Mouse (Mus musculus): ENCODE data around the gene Rab31. TPM values are rescaled to one million over a fixed set of nuclear protein-coding genes. Genes with fewer than 3 reads are reported as not detected.

Gene Rab31
- polyA plus RNA-seq, 1 experiment from 2014 or later = 32.0 TPM

DNA sequence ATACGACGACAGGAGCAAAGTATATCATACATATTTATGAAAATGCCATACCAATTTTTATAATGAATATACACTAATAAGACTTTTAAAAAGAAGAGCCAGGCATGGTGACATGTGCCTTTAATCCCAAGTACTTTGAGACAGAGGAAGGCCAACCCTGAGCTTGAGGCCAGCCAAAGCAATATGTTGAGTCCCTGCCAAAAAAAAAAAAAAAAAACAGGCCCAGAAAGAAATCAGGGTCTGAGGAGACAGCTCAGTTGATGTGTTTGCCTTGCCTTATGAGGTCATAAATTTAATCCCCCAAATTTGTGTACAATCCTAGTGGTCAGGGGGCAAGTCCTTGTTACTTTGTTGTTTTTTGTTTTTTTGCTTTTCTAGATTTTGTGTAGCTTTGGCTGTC is 8.4 kb upstream of the Rab31 start:
- peaks cover 6% of the 10 kb centered on the region for H3K4me1 ChIP-seq
- no peak overlapping the region for H3K4me2 ChIP-seq
- no peak for ATAC-seq (ENCODE audit: insufficient read depth, low FRiP score, low read depth)
- H3K27me3 ChIP-seq (replicated peaks) = no peaks in the 10 kb centered on the region
- no peak overlapping the region for H3K4me3 ChIP-seq (replicated peaks)
- WGBS = 82% methylated on average over 2 of the region's 2 CpGs
- no peak overlapping the region for H3K27ac ChIP-seq
- H3K36me3 ChIP-seq = no peaks in the 10 kb centered on the region
- H3K9ac ChIP-seq = no peak overlapping the region
- H3K9me3 ChIP-seq = no peaks in the 10 kb centered on the region

- WGBS = 90% methylated on average over 4 of the region's 4 CpGs
- H3K36me3 ChIP-seq = no peaks in the 10 kb centered on the region
- no peak overlapping the region for H3K4me2 ChIP-seq
- H3K27me3 ChIP-seq (replicated peaks) = no peaks in the 10 kb centered on the region
- no peaks in the 10 kb centered on the region for H3K9me3 ChIP-seq
- H3K9ac ChIP-seq = no peak overlapping the region
- H3K4me3 ChIP-seq (replicated peaks) = no peak overlapping the region
- H3K4me1 ChIP-seq = peaks cover 9% of the 10 kb centered on the region
- no peak for ATAC-seq (ENCODE audit: insufficient read depth, low FRiP score, low read depth)
- H3K27ac ChIP-seq = no peak overlapping the region
These were observed 4.9 kb upstream of the Rab31 start for GRCm38 (mm10) chr17:65777461-65777860.

DNA sequence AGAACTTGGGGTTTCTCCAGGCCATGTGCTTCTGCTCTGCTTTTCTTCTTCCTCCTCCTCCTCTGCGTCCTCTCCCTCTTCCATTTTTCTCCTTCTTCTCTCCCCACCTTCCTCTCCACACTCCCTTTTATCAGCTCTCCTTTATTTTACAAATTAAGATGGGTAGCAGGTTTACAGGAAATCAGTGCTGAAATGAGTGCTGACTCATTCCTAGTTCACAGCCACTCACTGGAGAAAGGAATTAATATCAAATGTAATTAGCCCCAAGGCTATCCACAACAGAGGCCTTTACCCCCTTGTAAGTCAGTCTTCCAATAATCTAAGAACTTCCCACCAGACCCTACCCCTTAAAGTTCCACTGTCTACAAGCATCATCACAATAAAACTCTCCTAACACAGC is 3.7 kb upstream of the Rab31 start:
- Histone ChIP-seq H3K9ac (no peak overlapping the region), H3K36me3 (no peaks in the 10 kb centered on the region), H3K27ac (no peak overlapping the region), H3K9me3 (no peaks in the 10 kb centered on the region), H3K4me1 (peaks cover 16% of the 10 kb centered on the region), H3K4me2 (no peak overlapping the region), H3K4me3 (replicated peaks) (no peak overlapping the region), H3K27me3 (replicated peaks) (no peaks in the 10 kb centered on the region)
- 67% methylated on average over 1 of the region's 1 CpGs for WGBS
- no peak for ATAC-seq (ENCODE audit: insufficient read depth, low FRiP score, low read depth)

- Histone ChIP-seq H3K27me3 (replicated peaks) (no peaks in the 10 kb centered on the region), H3K27ac (no peak overlapping the region), H3K9ac (no peak overlapping the region), H3K9me3 (no peaks in the 10 kb centered on the region), H3K4me1 (peaks cover 16% of the 10 kb centered on the region), H3K36me3 (no peaks in the 10 kb centered on the region), H3K4me3 (replicated peaks) (no peak overlapping the region), H3K4me2 (no peak overlapping the region)
- ATAC-seq (ENCODE audit: insufficient read depth, low FRiP score, low read depth) = peak; percentile 28; the same call in 1 of the 2 replicates
- 61% methylated on average over 7 of the region's 7 CpGs for WGBS
These were observed 1.9 kb upstream of the Rab31 start for GRCm38 (mm10) chr17:65774439-65774838.

- no peak overlapping the region for H3K27ac ChIP-seq
- no peak overlapping the region for H3K4me2 ChIP-seq
- WGBS = 64% methylated on average over 4 of the region's 4 CpGs
- H3K36me3 ChIP-seq = no peaks in the 10 kb centered on the region
- H3K4me3 ChIP-seq (replicated peaks) = no peak overlapping the region
- H3K9ac ChIP-seq = no peak overlapping the region
- no peak for ATAC-seq (ENCODE audit: insufficient read depth, low FRiP score, low read depth)
- no peaks in the 10 kb centered on the region for H3K9me3 ChIP-seq
- H3K4me1 ChIP-seq = peaks cover 20% of the 10 kb centered on the region
- no peaks in the 10 kb centered on the region for H3K27me3 ChIP-seq (replicated peaks)
These were observed 1.1 kb upstream of the Rab31 start for GRCm38 (mm10) chr17:65773617-65774016.

DNA sequence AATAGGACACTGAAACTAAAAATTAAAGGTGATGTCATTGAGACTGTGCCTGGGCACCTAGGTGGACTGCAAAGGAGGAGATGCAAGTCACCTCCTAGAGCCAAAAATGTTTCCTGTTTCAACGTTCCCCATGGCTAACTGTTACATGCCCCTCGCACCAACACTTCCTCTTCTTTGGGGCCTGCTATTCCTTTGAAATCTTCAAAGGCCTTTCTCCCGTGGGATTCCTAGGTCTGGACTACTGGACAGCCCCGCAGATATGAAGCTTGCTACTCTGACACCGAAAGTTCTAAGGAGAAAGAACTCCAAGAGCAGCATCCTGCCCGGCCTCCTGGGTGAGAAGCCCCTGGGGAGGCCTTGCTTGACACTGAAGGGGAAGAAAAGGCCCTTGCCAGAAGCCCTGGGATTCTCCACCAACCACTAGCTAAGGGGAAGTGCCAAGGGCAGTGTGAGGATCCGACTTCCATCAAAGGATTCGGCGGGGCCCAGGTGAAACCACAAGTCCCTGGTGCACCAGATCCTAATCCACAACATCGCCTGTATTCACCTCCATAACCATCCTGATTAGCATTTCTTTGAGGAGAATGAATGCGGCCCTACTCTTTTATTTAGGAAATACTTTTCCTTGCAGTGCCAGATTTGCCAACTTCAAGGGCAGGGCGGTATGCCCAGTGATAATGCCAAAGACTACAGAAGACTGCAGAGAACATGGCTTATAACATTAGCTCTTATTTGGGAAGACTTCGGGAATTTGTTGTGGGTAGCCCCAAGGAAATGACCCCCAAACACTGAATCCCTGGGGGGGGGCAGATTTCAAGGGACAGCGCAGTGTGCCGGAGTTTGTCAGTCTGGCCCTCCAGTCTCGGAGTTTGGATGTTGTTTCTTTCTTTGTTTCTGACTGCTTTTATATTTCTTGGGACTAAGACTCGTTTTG is 1.3 kb downstream of the Rab31 start:
- no peak for ATAC-seq (ENCODE audit: insufficient read depth, low FRiP score, low read depth)
- peaks cover 23% of the 10 kb centered on the region for H3K4me1 ChIP-seq
- WGBS = 33% methylated on average over 17 of the region's 17 CpGs

GRCm38 (mm10) chr17:65768486-65768885 is 4.1 kb downstream of the Rab31 start:
- Histone ChIP-seq H3K4me1 (peaks cover 23% of the 10 kb centered on the region), H3K27ac (no peak overlapping the region), H3K4me3 (replicated peaks) (no peak overlapping the region), H3K36me3 (no peaks in the 10 kb centered on the region), H3K27me3 (replicated peaks) (no peaks in the 10 kb centered on the region), H3K9me3 (no peaks in the 10 kb centered on the region), H3K4me2 (no peak overlapping the region), H3K9ac (no peak overlapping the region)
- no peak for ATAC-seq (ENCODE audit: insufficient read depth, low FRiP score, low read depth)
- WGBS = 57% methylated on average over 5 of the region's 5 CpGs

More for the DNA sequence above, 1.3 kb downstream of the Rab31 start:
- H3K27ac ChIP-seq = no peak overlapping the region
- no peaks in the 10 kb centered on the region for H3K36me3 ChIP-seq
- H3K27me3 ChIP-seq (replicated peaks) = no peaks in the 10 kb centered on the region
- H3K9ac ChIP-seq = no peak overlapping the region
- H3K9me3 ChIP-seq = no peaks in the 10 kb centered on the region
- peak overlapping the region; percentile 94 for H3K4me2 ChIP-seq
- H3K4me3 ChIP-seq (replicated peaks) = peak overlapping the region; percentile 69

- H3K9ac ChIP-seq = no peak overlapping the region
- no peak for ATAC-seq (ENCODE audit: insufficient read depth, low FRiP score, low read depth)
- H3K4me3 ChIP-seq (replicated peaks) = no peak overlapping the region
- peaks cover under 1% of the 10 kb centered on the region; the same call in 1 of the 2 replicates for H3K4me1 ChIP-seq
- H3K9me3 ChIP-seq = no peaks in the 10 kb centered on the region
- H3K4me2 ChIP-seq = no peak overlapping the region
- no peaks in the 10 kb centered on the region for H3K36me3 ChIP-seq
- H3K27me3 ChIP-seq (replicated peaks) = no peaks in the 10 kb centered on the region
- WGBS = 90% methylated on average over 14 of the region's 14 CpGs
- no peak overlapping the region for H3K27ac ChIP-seq
These were observed 9.3 kb downstream of the Rab31 start for GRCm38 (mm10) chr17:65763221-65763620.

DNA sequence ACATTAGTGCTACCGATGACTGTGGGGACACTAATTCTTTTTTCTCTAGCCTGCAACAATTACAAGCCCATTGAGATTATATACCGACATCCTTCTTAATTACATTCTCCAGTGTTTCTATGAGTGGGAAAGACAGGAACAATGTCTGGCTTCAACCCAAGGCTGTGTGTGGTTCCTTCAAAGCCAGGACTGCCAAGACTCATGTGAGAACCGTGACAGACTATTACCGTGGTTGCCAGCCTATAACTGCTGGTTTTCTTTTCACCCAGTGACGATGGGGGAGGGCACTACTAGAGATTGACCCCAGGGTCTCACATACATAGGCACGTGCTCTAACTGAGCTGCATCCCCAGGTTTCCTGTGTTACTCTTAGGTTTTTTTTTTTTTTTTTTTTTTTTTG is 15.4 kb downstream of the Rab31 start:
- no peak overlapping the region for H3K4me3 ChIP-seq (replicated peaks)
- 72% methylated on average over 6 of the region's 6 CpGs for WGBS
- no peaks in the 10 kb centered on the region for H3K36me3 ChIP-seq
- H3K27me3 ChIP-seq (replicated peaks) = no peaks in the 10 kb centered on the region
- H3K4me2 ChIP-seq = no peak overlapping the region
- no peaks in the 10 kb centered on the region for H3K4me1 ChIP-seq
- H3K9ac ChIP-seq = no peak overlapping the region
- no peak overlapping the region for H3K27ac ChIP-seq
- no peaks in the 10 kb centered on the region for H3K9me3 ChIP-seq
- no peak; the same call in 1 of the 2 replicates for ATAC-seq (ENCODE audit: insufficient read depth, low FRiP score, low read depth)

GRCm38 (mm10) chr17:65755857-65756256 is 16.7 kb downstream of the Rab31 start:
- Histone ChIP-seq H3K9me3 (no peaks in the 10 kb centered on the region), H3K27ac (no peak overlapping the region), H3K4me2 (no peak overlapping the region), H3K9ac (no peak overlapping the region), H3K27me3 (replicated peaks) (no peaks in the 10 kb centered on the region), H3K4me3 (replicated peaks) (no peak overlapping the region), H3K4me1 (no peaks in the 10 kb centered on the region), H3K36me3 (no peaks in the 10 kb centered on the region)
- ATAC-seq (ENCODE audit: insufficient read depth, low FRiP score, low read depth) = no peak
- 87% methylated on average over 3 of the region's 3 CpGs for WGBS

DNA sequence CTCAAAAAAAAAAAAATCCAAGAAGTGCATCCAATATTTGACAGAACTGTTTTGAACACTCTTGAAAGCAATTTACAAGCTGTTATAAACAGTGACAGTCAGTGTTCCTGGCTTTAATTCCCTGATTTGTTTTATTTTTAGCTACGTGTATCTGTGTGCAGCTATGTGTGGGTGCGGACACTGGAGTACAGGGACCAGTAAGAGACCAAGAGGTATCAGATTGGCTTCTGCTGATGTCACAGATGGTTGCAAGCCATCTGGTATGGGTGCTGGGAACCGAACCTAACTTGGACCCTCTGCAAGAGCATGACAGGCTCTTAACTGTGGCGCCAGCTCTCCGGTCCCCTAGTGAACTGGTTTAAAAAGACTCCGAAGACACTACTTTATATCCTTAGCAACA is 19.4 kb downstream of the Rab31 start:
- Histone ChIP-seq H3K27me3 (replicated peaks) (no peaks in the 10 kb centered on the region), H3K4me1 (no peaks in the 10 kb centered on the region), H3K4me2 (no peak overlapping the region), H3K36me3 (no peaks in the 10 kb centered on the region), H3K4me3 (replicated peaks) (no peak overlapping the region), H3K9ac (no peak overlapping the region), H3K9me3 (no peaks in the 10 kb centered on the region), H3K27ac (no peak overlapping the region)
- no peak for ATAC-seq (ENCODE audit: insufficient read depth, low FRiP score, low read depth)
- WGBS = 91% methylated on average over 6 of the region's 6 CpGs

GRCm38 (mm10) chr17:65750301-65750700 is 22.3 kb downstream of the Rab31 start:
- Histone ChIP-seq H3K27ac (no peak overlapping the region), H3K4me3 (replicated peaks) (no peak overlapping the region), H3K27me3 (replicated peaks) (no peaks in the 10 kb centered on the region), H3K9me3 (no peaks in the 10 kb centered on the region), H3K9ac (no peak overlapping the region), H3K4me1 (no peaks in the 10 kb centered on the region), H3K4me2 (no peak overlapping the region), H3K36me3 (no peaks in the 10 kb centered on the region)
- ATAC-seq (ENCODE audit: insufficient read depth, low FRiP score, low read depth) = no peak

Data from stomach, embryonic 15.5 days (tissue).